Mouse (Mus musculus): Measurements from ENCODE around the gene Ide. TPM values are rescaled to one million over a fixed set of nuclear protein-coding genes. Genes with fewer than 3 reads are reported as not detected.
"Not testable (repeated sequence)": the region's sequence is repeated elsewhere in the genome, so short reads cannot be mapped to it uniquely, and the experiment has no call there.

The Ide gene
- polyA plus RNA-seq, 1 experiment from 2014 or later: 37.3 TPM

- ATAC-seq (replicated peaks; ENCODE audit: low FRiP score, low read depth) (no peak), DNase-seq (ENCODE audit: low spot score) (no peak)
- peaks cover 7% of the 10 kb centered on the region; the same call in 1 of the 2 replicates for H3K27me3 ChIP-seq (ENCODE audit: insufficient read depth, low read length)
- no peaks in the 10 kb centered on the region for H3K36me3 ChIP-seq (ENCODE audit: insufficient read depth, low read length)
- TF ChIP-seq CTCF (IDR thresholded peaks at IDR 0.05; ENCODE audit: low read depth): no peak
- no peak overlapping the region for H3K4me3 ChIP-seq (replicated peaks; ENCODE audit: low read depth, low read length)
- no peak overlapping the region for H3K27ac ChIP-seq
- H3K4me1 ChIP-seq (replicated peaks; ENCODE audit: insufficient read depth, low read length): no peaks in the 10 kb centered on the region
- 6% methylated on average over 15 of the region's 15 CpGs for WGBS
- H3K4me2 ChIP-seq (ENCODE audit: low read length): no peak overlapping the region
- H3K9me3 ChIP-seq (replicated peaks; ENCODE audit: low read length): no peaks in the 10 kb centered on the region
- H3K9ac ChIP-seq (ENCODE audit: low read depth, low read length): no peak overlapping the region
Observed at GRCm38 (mm10) chr19:37237712-37238437, 99.8 kb downstream of the Ide start.

- WGBS: 44% methylated on average over 5 of the region's 5 CpGs
- no peak overlapping the region for H3K4me3 ChIP-seq (replicated peaks; ENCODE audit: low read depth, low read length)
Observed at GRCm38 (mm10) chr19:37237306-37237705, 100.3 kb downstream of the Ide start.

GRCm38 (mm10) chr19:37235818-37236217 lies 101.8 kb downstream of the Ide start:
- ATAC-seq (replicated peaks; ENCODE audit: low FRiP score, low read depth) (no peak), DNase-seq (ENCODE audit: low spot score) (no peak)
- no peak for TF ChIP-seq CTCF (IDR thresholded peaks at IDR 0.05; ENCODE audit: low read depth)
- Histone ChIP-seq H3K9ac (ENCODE audit: low read depth, low read length) (no peak overlapping the region), H3K27ac (no peak overlapping the region), H3K27me3 (ENCODE audit: insufficient read depth, low read length) (peaks cover 7% of the 10 kb centered on the region; the same call in 1 of the 2 replicates), H3K4me2 (ENCODE audit: low read length) (no peak overlapping the region), H3K4me3 (replicated peaks; ENCODE audit: low read depth, low read length) (no peak overlapping the region), H3K36me3 (ENCODE audit: insufficient read depth, low read length) (no peaks in the 10 kb centered on the region), H3K4me1 (replicated peaks; ENCODE audit: insufficient read depth, low read length) (no peaks in the 10 kb centered on the region), H3K9me3 (replicated peaks; ENCODE audit: low read length) (no peaks in the 10 kb centered on the region)
- 57% methylated on average over 8 of the region's 8 CpGs for WGBS

More at GRCm38 (mm10) chr19:37237306-37237705, 100.3 kb downstream of the Ide start:
- no peaks in the 10 kb centered on the region for H3K36me3 ChIP-seq (ENCODE audit: insufficient read depth, low read length)
- H3K4me1 ChIP-seq (replicated peaks; ENCODE audit: insufficient read depth, low read length): no peaks in the 10 kb centered on the region
- H3K9ac ChIP-seq (ENCODE audit: low read depth, low read length): no peak overlapping the region
- no peaks in the 10 kb centered on the region for H3K9me3 ChIP-seq (replicated peaks; ENCODE audit: low read length)
- DNase-seq (ENCODE audit: low spot score) (no peak), ATAC-seq (replicated peaks; ENCODE audit: low FRiP score, low read depth) (no peak)
- no peak overlapping the region for H3K27ac ChIP-seq
- TF ChIP-seq CTCF (IDR thresholded peaks at IDR 0.05; ENCODE audit: low read depth): no peak
- H3K4me2 ChIP-seq (ENCODE audit: low read length): no peak overlapping the region
- peaks cover 7% of the 10 kb centered on the region; the same call in 1 of the 2 replicates for H3K27me3 ChIP-seq (ENCODE audit: insufficient read depth, low read length)

- Histone ChIP-seq H3K27me3 (ENCODE audit: insufficient read depth, low read length) (peaks cover 7% of the 10 kb centered on the region; the same call in 1 of the 2 replicates), H3K4me1 (replicated peaks; ENCODE audit: insufficient read depth, low read length) (no peaks in the 10 kb centered on the region), H3K36me3 (ENCODE audit: insufficient read depth, low read length) (no peaks in the 10 kb centered on the region), H3K4me3 (replicated peaks; ENCODE audit: low read depth, low read length) (peak overlapping the region; percentile 24), H3K9ac (ENCODE audit: low read depth, low read length) (0 out of 2 replicates have a peak overlapping the region, but pooled peaks have one; percentile 13), H3K9me3 (replicated peaks; ENCODE audit: low read length) (no peaks in the 10 kb centered on the region), H3K4me2 (ENCODE audit: low read length) (peak overlapping the region; percentile 61), H3K27ac (no peak overlapping the region)
- peak; percentile 4 for DNase-seq (ENCODE audit: low spot score)
- ATAC-seq (replicated peaks; ENCODE audit: low FRiP score, low read depth): no peak
- WGBS: 4% methylated on average over 63 of the region's 63 CpGs
- 0 out of 2 replicates have a peak, but pooled peaks have one; percentile 4 for TF ChIP-seq CTCF (IDR thresholded peaks at IDR 0.05; ENCODE audit: low read depth)
Observed at GRCm38 (mm10) chr19:37233561-37234539, 103.8 kb downstream of the Ide start.

- not testable (repeated sequence) for DNase-seq (ENCODE audit: low spot score); H3K9ac ChIP-seq (ENCODE audit: low read depth, low read length); H3K4me1 ChIP-seq (replicated peaks; ENCODE audit: insufficient read depth, low read length); H3K4me3 ChIP-seq (replicated peaks; ENCODE audit: low read depth, low read length); ATAC-seq (replicated peaks; ENCODE audit: low FRiP score, low read depth); H3K9me3 ChIP-seq (replicated peaks; ENCODE audit: low read length); H3K27ac ChIP-seq; H3K27me3 ChIP-seq (ENCODE audit: insufficient read depth, low read length); H3K36me3 ChIP-seq (ENCODE audit: insufficient read depth, low read length); H3K4me2 ChIP-seq (ENCODE audit: low read length)
- WGBS: 69% methylated on average over 9 of the region's 9 CpGs
Observed at GRCm38 (mm10) chr19:37232598-37232997, 105.1 kb downstream of the Ide start.

GRCm38 (mm10) chr19:37225197-37225862 lies 112.3 kb downstream of the Ide start:
- Histone ChIP-seq H3K9ac (ENCODE audit: low read depth, low read length) (no peak overlapping the region), H3K36me3 (ENCODE audit: insufficient read depth, low read length) (peaks cover 7% of the 10 kb centered on the region; the same call in 1 of the 2 replicates), H3K4me3 (replicated peaks; ENCODE audit: low read depth, low read length) (no peak overlapping the region), H3K4me2 (ENCODE audit: low read length) (no peak overlapping the region), H3K4me1 (replicated peaks; ENCODE audit: insufficient read depth, low read length) (no peaks in the 10 kb centered on the region), H3K27me3 (ENCODE audit: insufficient read depth, low read length) (no peaks in the 10 kb centered on the region), H3K27ac (no peak overlapping the region), H3K9me3 (replicated peaks; ENCODE audit: low read length) (no peaks in the 10 kb centered on the region)
- 83% methylated on average over 6 of the region's 6 CpGs for WGBS
- ATAC-seq (replicated peaks; ENCODE audit: low FRiP score, low read depth) (no peak), DNase-seq (ENCODE audit: low spot score) (no peak)
- TF ChIP-seq CTCF (IDR thresholded peaks at IDR 0.05; ENCODE audit: low read depth): no peak

Other genes starting within 250 kb of the Ide start
- gene March5, start 130.3 kb downstream of the Ide start, polyA plus RNA-seq (2015; fragmentation: Nextera tagmentation; extraction: Ambion mirVana): 96.4 and 98.2 TPM in 2 replicates
- 2.1 and 2.7 TPM in 2 replicates for gene Cpeb3, start 129.3 kb downstream of the Ide start, polyA plus RNA-seq (2015; fragmentation: Nextera tagmentation; extraction: Ambion mirVana)
- 18.5 and 22.4 TPM in 2 replicates for gene Kif11, start 38.6 kb upstream of the Ide start, polyA plus RNA-seq (2015; fragmentation: Nextera tagmentation; extraction: Ambion mirVana)
- 7.6 and 10.1 TPM in 2 replicates for gene Hhex, start 97.0 kb upstream of the Ide start, polyA plus RNA-seq (2015; fragmentation: Nextera tagmentation; extraction: Ambion mirVana)
- 28.1 and 29.9 TPM in 2 replicates for gene Exoc6, start 212.6 kb upstream of the Ide start, polyA plus RNA-seq (2015; fragmentation: Nextera tagmentation; extraction: Ambion mirVana)